Mouse (Mus musculus) heart, adult 2 months (tissue): Measurements from ENCODE around the gene Nav3. TPM values are rescaled to one million over a fixed set of nuclear protein-coding genes. Genes with fewer than 3 reads are reported as not detected.
A peak's percentile ranks its signal among the peaks of the same experiment; 100 is the strongest.

Experiments used
- DNase-seq, 2 experiments: peaks; one replicate each; pipeline ENCODE4 v3.0.0; 2021
- H3K27ac ChIP-seq: fragments of 200-600 bp; 2 replicates; pipeline ENCODE4 v1.8.1; 2022
- H3K27me3 ChIP-seq: fragments of 200-500 bp; 2 replicates; pipeline ENCODE4 v1.6.1; 2012; ENCODE audit warnings: mild to moderate bottlenecking, low read length, inconsistent platforms, mixed read lengths; ENCODE audit not compliant: control insufficient read depth, insufficient read depth
- H3K36me3 ChIP-seq: fragments of 200-500 bp; 2 replicates; pipeline ENCODE4 v1.6.1; 2012; ENCODE audit warnings: low read length, inconsistent platforms; ENCODE audit not compliant: control insufficient read depth, insufficient read depth
- H3K4me1 ChIP-seq: fragments of 200-500 bp; 2 replicates; pipeline ENCODE4 v1.6.1; 2011; ENCODE audit warnings: low read length; ENCODE audit not compliant: control insufficient read depth, insufficient read depth
- H3K4me3 ChIP-seq: fragments of 200-600 bp; 2 replicates; pipeline ENCODE4 v1.8.1; 2022
- H3K79me2 ChIP-seq: fragments of 200-500 bp; replicated peaks from 2 replicates; pipeline ENCODE4 v1.6.1; 2012; ENCODE audit warnings: mild to moderate bottlenecking, inconsistent platforms, low read length, moderate library complexity, mixed read lengths; ENCODE audit not compliant: control insufficient read depth, insufficient read depth
- H3K9ac ChIP-seq: fragments of 200-500 bp; 2 replicates; pipeline ENCODE4 v1.6.1; 2012; ENCODE audit warnings: low read depth, mild to moderate bottlenecking, control low read depth, inconsistent platforms, low read length, mixed read lengths
- CTCF ChIP-seq: fragments of 200-600 bp; IDR thresholded peaks from 2 replicates; pipeline ENCODE4 v1.8.1; 2022; ENCODE audit warnings: antibody characterized with exemption, mild to moderate bottlenecking, moderate library complexity
- EP300 ChIP-seq: fragments of 200-500 bp; IDR thresholded peaks from 2 replicates; pipeline ENCODE4 v1.6.1; 2011; ENCODE audit warnings: low read depth, low read length, control low read depth; ENCODE audit not compliant: insufficient read depth
- POLR2A ChIP-seq: fragments of 200-500 bp; IDR thresholded peaks from 2 replicates; pipeline ENCODE4 v1.6.1; 2011; ENCODE audit warnings: mild to moderate bottlenecking, low read depth, low read length, control low read depth; ENCODE audit not compliant: insufficient read depth
- WGBS: fragments of 180-500 bp; shearing (Covaris S2); methylation state at CpG from one replicate; pipeline ENCODE4 v1.1.7; 2018; 5-methylcytosine and 5-hydroxymethylcytosine counted together
- intact Hi-C: fragments of 180-260 bp; cut with DNase I; formaldehyde crosslinking; loops from one replicate; pipeline ENCODE4 v1.15.1; 2025
- polyA plus RNA-seq: library from polyadenylated mRNA; depleted of rRNA; stranded (reverse); fragments of >200 nt; gene quantifications from 2 replicates; pipeline ENCODE4 v1.2.3, GENCODE M21; 2012
- total RNA-seq, 2 experiments: library from RNA; stranded (reverse); gene quantifications; 2 replicates each; pipeline ENCODE4 v1.2.3; 2021

The Nav3 gene
- total and polyA plus RNA-seq, 3 experiments, result 1.1 to 3.6 (median 2.0) TPM

DNA sequence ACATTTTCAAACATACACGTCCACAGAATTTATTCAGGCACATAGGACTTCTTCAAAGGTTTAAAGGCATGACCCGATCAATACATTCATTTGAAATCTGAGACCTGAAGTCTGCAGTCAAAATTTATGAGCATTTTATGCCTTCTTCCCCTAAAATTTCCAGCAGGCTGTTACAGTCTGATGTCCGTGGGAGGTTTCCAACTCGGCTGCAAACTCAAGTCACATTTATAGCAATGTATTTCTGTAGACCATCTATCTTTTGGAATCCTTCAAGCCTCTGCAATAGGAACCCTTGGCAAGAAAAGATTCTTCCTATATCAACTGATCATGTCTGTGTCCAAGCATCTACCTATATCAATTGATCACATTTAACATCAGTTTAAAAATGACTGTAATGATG is 13.4 kb upstream of the Nav3 start:
- no peak overlapping the region for H3K9ac ChIP-seq
- H3K36me3 ChIP-seq, result no peaks in the 10 kb centered on the region
- no peak for TF ChIP-seq EP300
- H3K4me3 ChIP-seq, result no peak overlapping the region
- H3K27ac ChIP-seq, result no peak overlapping the region
- H3K79me2 ChIP-seq, result no peaks in the 10 kb centered on the region
- no peak for DNase-seq
- H3K4me1 ChIP-seq, result no peaks in the 10 kb centered on the region
- 77% methylated on average over 4 of the region's 4 CpGs for WGBS
- intact Hi-C loops, result no loop called here
- H3K27me3 ChIP-seq, result no peaks in the 10 kb centered on the region

GRCm38 (mm10) chr10:110455063-110455837 is 754 bp downstream of the Nav3 start:
- peak overlapping the region; percentile 61 for H3K9ac ChIP-seq
- intact Hi-C loops, result no loop called here
- peak; percentile 4 to 17 for DNase-seq
- peak overlapping the region; percentile 65 for H3K4me3 ChIP-seq
- H3K36me3 ChIP-seq, result no peaks in the 10 kb centered on the region
- H3K27ac ChIP-seq, result no peak overlapping the region
- H3K4me1 ChIP-seq, result no peaks in the 10 kb centered on the region
- TF ChIP-seq POLR2A (no peak), CTCF (no peak), EP300 (no peak)
- 2% methylated on average over 45 of the region's 45 CpGs for WGBS
- peaks cover 2% of the 10 kb centered on the region; the same call in 1 of the 2 replicates for H3K27me3 ChIP-seq
- H3K79me2 ChIP-seq, result no peaks in the 10 kb centered on the region

GRCm38 (mm10) chr10:110453566-110453965 is 2.4 kb downstream of the Nav3 start:
- DNase-seq, result no peak
- H3K36me3 ChIP-seq, result no peaks in the 10 kb centered on the region
- no peak overlapping the region for H3K9ac ChIP-seq
- no peak overlapping the region for H3K27ac ChIP-seq
- TF ChIP-seq EP300, result no peak
- no peak for TF ChIP-seq CTCF
- no peak for TF ChIP-seq POLR2A
- no peaks in the 10 kb centered on the region for H3K4me1 ChIP-seq
- H3K27me3 ChIP-seq, result peaks cover 2% of the 10 kb centered on the region; the same call in 1 of the 2 replicates
- intact Hi-C loops, result no loop called here
- 74% methylated on average over 5 of the region's 5 CpGs for WGBS
- no peaks in the 10 kb centered on the region for H3K79me2 ChIP-seq
- H3K4me3 ChIP-seq, result no peak overlapping the region

GRCm38 (mm10) chr10:110440396-110440795 is 15.6 kb downstream of the Nav3 start:
- TF ChIP-seq CTCF (no peak), POLR2A (no peak), EP300 (no peak)
- intact Hi-C loops, result no loop called here
- no peaks in the 10 kb centered on the region for H3K79me2 ChIP-seq
- DNase-seq, result no peak
- H3K4me1 ChIP-seq, result no peaks in the 10 kb centered on the region
- H3K9ac ChIP-seq, result no peak overlapping the region
- H3K27ac ChIP-seq, result no peak overlapping the region
- WGBS, result 83% methylated on average over 2 of the region's 2 CpGs
- H3K4me3 ChIP-seq, result no peak overlapping the region
- H3K36me3 ChIP-seq, result no peaks in the 10 kb centered on the region
- H3K27me3 ChIP-seq, result no peaks in the 10 kb centered on the region

- H3K79me2 ChIP-seq, result no peaks in the 10 kb centered on the region
- H3K27me3 ChIP-seq, result no peaks in the 10 kb centered on the region
- H3K4me1 ChIP-seq, result no peaks in the 10 kb centered on the region
- H3K27ac ChIP-seq, result no peak overlapping the region
- no peaks in the 10 kb centered on the region for H3K36me3 ChIP-seq
- no peak overlapping the region for H3K4me3 ChIP-seq
- no peak overlapping the region for H3K9ac ChIP-seq
- intact Hi-C loops, result loop anchor here (10.0 kb wide), 1 partner anchor 224 kb away; no protein-coding TSS in a partner anchor
- 90% methylated on average over 3 of the region's 3 CpGs for WGBS
- TF ChIP-seq EP300 (no peak), POLR2A (no peak), CTCF (no peak)
- DNase-seq, result no peak
Observed at GRCm38 (mm10) chr10:110431078-110431477, 24.9 kb downstream of the Nav3 start.

DNA sequence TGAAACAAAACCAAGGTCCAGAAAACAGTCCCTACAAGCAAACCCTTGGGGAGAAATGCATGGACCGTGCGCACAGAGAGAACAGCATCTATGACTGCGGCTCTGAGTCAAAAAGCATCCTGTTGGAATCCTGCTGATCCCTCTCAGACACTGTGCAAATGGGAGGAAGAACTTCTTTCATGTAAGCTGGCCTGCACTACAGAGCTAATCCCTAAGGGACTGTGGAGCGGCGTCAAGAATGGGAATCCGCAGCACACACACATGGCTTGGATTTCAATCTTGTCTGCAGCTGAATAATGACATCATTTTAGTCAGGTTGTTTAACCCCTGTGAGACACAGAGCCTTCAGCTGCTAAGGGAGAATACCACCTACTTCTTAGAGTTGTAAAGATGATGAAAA is 26.4 kb downstream of the Nav3 start:
- H3K27me3 ChIP-seq, result no peaks in the 10 kb centered on the region
- H3K27ac ChIP-seq, result no peak overlapping the region
- 36% methylated on average over 6 of the region's 6 CpGs for WGBS
- no peak overlapping the region for H3K9ac ChIP-seq
- H3K79me2 ChIP-seq, result no peaks in the 10 kb centered on the region
- H3K4me3 ChIP-seq, result no peak overlapping the region
- H3K36me3 ChIP-seq, result no peaks in the 10 kb centered on the region
- H3K4me1 ChIP-seq, result no peaks in the 10 kb centered on the region
- TF ChIP-seq POLR2A, result no peak
- no peak for TF ChIP-seq EP300
- TF ChIP-seq CTCF, result no peak
- intact Hi-C loops, result no loop called here
- no peak for DNase-seq
